Mouse (Mus musculus): ENCODE measurements around the gene Lmbr1. TPM values are rescaled to one million over a fixed set of nuclear protein-coding genes. Genes with fewer than 3 reads are reported as not detected.

Lmbr1 gene
- polyA plus RNA-seq (2014; fragmentation: Illumina TruSeq; extraction: RNeasy Lipid Tissue Mini Kit (QIAGEN cat#74804); ENCODE audit: low read depth, low replicate concordance), result 5.7 TPM

DNA sequence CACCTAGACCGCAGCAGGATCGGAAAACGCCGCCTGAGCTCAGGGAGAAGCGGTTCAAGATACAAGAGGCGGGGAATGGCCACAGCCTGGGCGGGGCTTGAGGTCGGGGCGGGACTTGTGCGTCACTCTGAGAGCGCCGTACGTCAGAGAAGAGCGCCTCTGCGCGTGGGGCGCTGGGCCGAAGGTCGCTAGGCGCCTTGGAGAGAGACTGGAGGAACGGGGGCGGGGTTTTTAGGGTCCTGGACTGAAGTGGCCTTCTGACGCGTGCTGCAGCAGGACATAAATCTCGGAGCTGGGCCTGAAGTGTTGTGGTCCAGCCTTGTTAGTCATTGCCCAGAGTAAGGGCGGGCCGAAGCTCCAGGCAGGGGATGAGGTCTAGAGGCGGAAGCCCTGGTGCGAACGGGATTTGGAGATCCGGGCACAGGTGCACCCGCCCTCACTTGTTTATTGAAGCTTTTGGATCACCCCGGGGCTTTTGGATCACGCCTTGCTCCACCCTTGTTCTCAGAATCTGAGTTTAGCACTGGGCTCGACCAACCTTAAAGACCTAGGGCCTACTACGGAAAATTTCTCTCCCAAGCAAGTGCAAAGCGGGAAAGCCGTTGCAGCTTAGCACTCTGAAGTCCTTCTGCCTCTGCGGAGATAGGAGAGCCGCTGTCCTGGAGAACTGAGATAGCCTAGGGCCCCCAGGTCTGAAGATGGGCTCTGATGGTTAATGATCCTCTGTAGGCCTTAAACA, at the start of gene Lmbr1:
Gene Lmbr1, minus strand, starts transcription at position 93 of the 739 bp plus-strand sequence.

GRCm38 (mm10) chr5:29195570-29196263, 182.5 kb downstream of the Lmbr1 start, which contains the start of gene Rnf32:
Gene Rnf32, plus strand, starts transcription at chr5:29195992.

Other genes with a start within 250 kb of the Lmbr1 start
- gene Rnf32, start 182.4 kb downstream of the Lmbr1 start, polyA plus RNA-seq (2014; fragmentation: Illumina TruSeq; extraction: RNeasy Lipid Tissue Mini Kit (QIAGEN cat#74804); ENCODE audit: low read depth, low replicate concordance), result 0.90 TPM
- 11.4 TPM for gene Nom1, start 56.3 kb upstream of the Lmbr1 start, polyA plus RNA-seq (2014; fragmentation: Illumina TruSeq; extraction: RNeasy Lipid Tissue Mini Kit (QIAGEN cat#74804); ENCODE audit: low read depth, low replicate concordance)
- not detected for gene Mnx1, start 100.1 kb upstream of the Lmbr1 start, polyA plus RNA-seq (2014; fragmentation: Illumina TruSeq; extraction: RNeasy Lipid Tissue Mini Kit (QIAGEN cat#74804); ENCODE audit: low read depth, low replicate concordance)
- 23.6 TPM for gene Ube3c, start 190.9 kb upstream of the Lmbr1 start, polyA plus RNA-seq (2014; fragmentation: Illumina TruSeq; extraction: RNeasy Lipid Tissue Mini Kit (QIAGEN cat#74804); ENCODE audit: low read depth, low replicate concordance)

All from liver, adult 10 weeks (tissue).